Mouse (Mus musculus) lung, postnatal 0 days (tissue): Measurements from ENCODE around the gene Nrxn1. TPM values are rescaled to one million over a fixed set of nuclear protein-coding genes. Genes with fewer than 3 reads are reported as not detected.

Source experiments
- ATAC-seq: fragments of 200-750 bp; cut with Nextera tagmentation; 2 replicates; pipeline ENCODE4 v1.8.0; 2017; ENCODE audit warnings: moderate library complexity
- DNase-seq: peaks from one replicate; pipeline ENCODE4 v3.0.0-alpha.2; 2016; ENCODE audit warnings: low spot score
- H3K27ac ChIP-seq: fragments of 300-500 bp; sonication (generic); 2 replicates; pipeline ENCODE4 v1.5.1; 2014; ENCODE audit warnings: antibody characterized with exemption, mild to moderate bottlenecking, low read length, mixed read lengths
- H3K27me3 ChIP-seq: fragments of 300-500 bp; sonication (generic); replicated peaks from 2 replicates; pipeline ENCODE4 v1.6.1; 2014; ENCODE audit warnings: low read length, mixed read lengths; ENCODE audit not compliant: insufficient read depth
- H3K36me3 ChIP-seq: fragments of 300-500 bp; sonication (generic); 2 replicates; pipeline ENCODE4 v1.6.1; 2014; ENCODE audit warnings: low read length, mixed read lengths; ENCODE audit not compliant: insufficient read depth
- H3K4me1 ChIP-seq: fragments of 300-500 bp; sonication (generic); 2 replicates; pipeline ENCODE4 v1.6.1; 2014; ENCODE audit warnings: antibody characterized with exemption, low read depth, low read length, mixed read lengths; ENCODE audit not compliant: insufficient read depth
- H3K4me2 ChIP-seq: fragments of 300-500 bp; sonication (generic); replicated peaks from 2 replicates; pipeline ENCODE4 v1.6.1; 2014; ENCODE audit warnings: low read depth, mild to moderate bottlenecking, low read length, moderate library complexity, mixed read lengths
- H3K4me3 ChIP-seq: fragments of 300-500 bp; sonication (generic); 2 replicates; pipeline ENCODE4 v1.5.1; 2014; ENCODE audit warnings: low read depth, low read length
- H3K9ac ChIP-seq: fragments of 300-500 bp; sonication (generic); replicated peaks from 2 replicates; pipeline ENCODE4 v1.6.1; 2014; ENCODE audit warnings: low read depth, mild to moderate bottlenecking
- H3K9me3 ChIP-seq: fragments of 300-500 bp; sonication (generic); 2 replicates; pipeline ENCODE4 v1.6.1; 2016; ENCODE audit warnings: low read length, mixed read lengths
- CTCF ChIP-seq: IDR thresholded peaks from 2 replicates; pipeline ENCODE4 v1.5.1; 2016; ENCODE audit warnings: antibody characterized with exemption, mild to moderate bottlenecking
- EP300 ChIP-seq: IDR thresholded peaks from 2 replicates; pipeline ENCODE4 v1.6.1; 2016; ENCODE audit warnings: antibody characterized with exemption, mild to moderate bottlenecking, control low read depth
- WGBS: fragments of 180-500 bp; shearing (Covaris S2); extraction: QIAGEN DNeasy Blood & Tissue Kit; methylation state at CpG from one replicate; pipeline ENCODE4 v1.1.7; 2014; 5-methylcytosine and 5-hydroxymethylcytosine counted together
- polyA plus RNA-seq: library from polyadenylated mRNA; unstranded; fragments of >200 nt; fragmentation: Nextera tagmentation; extraction: Ambion mirVana; gene quantifications from 2 replicates; pipeline ENCODE4 v1.2.1, GENCODE M21; 2015

Nrxn1 gene
- polyA plus RNA-seq, 1 experiment from 2014 or later = 1.3 TPM

DNA sequence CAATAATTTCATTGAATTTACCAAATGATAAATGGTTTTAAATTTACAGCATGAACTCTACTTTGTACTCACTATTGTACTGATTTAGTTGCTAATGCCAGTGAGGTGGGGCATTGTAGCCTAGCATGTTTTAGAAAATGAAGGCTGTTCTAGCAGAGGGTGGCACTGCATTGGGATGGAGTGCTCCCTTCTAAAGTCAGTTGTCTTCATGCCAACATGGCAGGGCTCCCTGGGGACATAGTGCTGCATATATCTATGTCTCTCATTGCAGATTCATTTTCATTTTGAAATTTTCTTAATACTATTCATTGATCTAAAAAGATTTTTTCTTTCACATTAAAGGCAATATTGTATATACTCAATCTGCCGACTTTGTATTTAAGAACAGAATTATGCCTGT is 700.1 kb downstream of the Nrxn1 start:
- 80% methylated on average over 1 of the region's 1 CpGs for WGBS
- Histone ChIP-seq H3K9ac (no peak overlapping the region), H3K4me2 (no peak overlapping the region), H3K9me3 (no peaks in the 10 kb centered on the region), H3K27ac (no peak overlapping the region), H3K4me3 (no peak overlapping the region), H3K36me3 (no peaks in the 10 kb centered on the region), H3K27me3 (no peaks in the 10 kb centered on the region), H3K4me1 (no peaks in the 10 kb centered on the region)
- ATAC-seq = no peak
- no peak for TF ChIP-seq CTCF
- DNase-seq = no peak

GRCm38 (mm10) chr17:90390316-90391212 is 702.3 kb downstream of the Nrxn1 start:
- Histone ChIP-seq H3K36me3 (no peaks in the 10 kb centered on the region), H3K4me3 (no peak overlapping the region), H3K27me3 (no peaks in the 10 kb centered on the region), H3K9ac (no peak overlapping the region), H3K9me3 (no peaks in the 10 kb centered on the region), H3K27ac (no peak overlapping the region), H3K4me2 (no peak overlapping the region), H3K4me1 (no peaks in the 10 kb centered on the region)
- ATAC-seq (no peak), DNase-seq (peak; percentile 14)
- 53% methylated on average over 7 of the region's 7 CpGs for WGBS
- no peak for TF ChIP-seq EP300
- TF ChIP-seq CTCF = no peak

GRCm38 (mm10) chr17:90384856-90385255 is 708.0 kb downstream of the Nrxn1 start:
- H3K4me2 ChIP-seq = no peak overlapping the region
- 59% methylated on average over 2 of the region's 2 CpGs for WGBS

DNA sequence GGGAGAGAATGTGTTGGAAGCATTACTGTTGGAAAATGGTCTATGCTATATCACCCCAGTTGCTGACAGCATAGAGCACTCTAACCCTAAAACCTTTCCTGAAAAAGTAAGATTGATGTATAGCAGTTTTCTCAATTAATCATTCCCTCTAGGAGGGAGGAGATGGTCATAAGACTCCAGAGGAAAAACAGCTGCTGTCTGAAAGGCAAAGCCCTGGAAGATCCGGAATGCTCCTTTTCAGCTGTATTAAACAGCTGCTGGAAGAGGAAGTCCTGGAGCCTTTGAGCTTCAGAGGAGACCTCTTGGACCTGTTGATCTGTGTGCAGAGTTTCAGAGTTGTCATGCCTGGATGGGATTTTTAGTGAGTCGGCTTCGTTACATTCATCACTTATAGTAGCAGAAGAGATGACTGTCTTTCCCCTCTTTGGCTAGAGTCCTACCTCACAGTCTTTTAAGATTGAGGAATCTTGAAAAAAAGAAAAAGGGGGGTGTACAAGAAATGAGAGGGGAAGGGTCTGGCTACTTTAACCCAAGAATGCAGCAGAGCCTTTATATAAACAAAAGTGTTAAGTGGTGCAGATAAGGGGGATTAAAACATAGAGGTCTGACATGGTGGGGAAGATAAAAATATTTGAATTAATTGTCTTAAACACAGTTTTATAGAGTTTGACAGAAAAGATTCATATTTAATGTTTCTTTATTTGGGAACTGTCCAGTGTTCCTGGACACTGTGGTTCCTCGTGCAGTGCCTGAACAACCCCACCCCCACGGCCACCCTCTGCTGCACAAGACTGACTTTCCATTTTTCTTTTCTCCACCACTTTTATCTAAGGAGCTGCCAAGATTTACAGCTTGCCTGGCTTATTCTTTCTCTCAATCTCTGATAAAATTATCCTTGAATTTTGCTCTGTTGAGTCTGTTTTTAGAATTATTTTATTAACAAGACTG is 710.1 kb downstream of the Nrxn1 start:
- no peak for ATAC-seq
- no peak for TF ChIP-seq EP300
- no peak for TF ChIP-seq CTCF
- WGBS = 22% methylated on average over 5 of the region's 5 CpGs

More at GRCm38 (mm10) chr17:90384856-90385255, 708.0 kb downstream of the Nrxn1 start:
- ATAC-seq (no peak), DNase-seq (no peak)
- Histone ChIP-seq H3K4me3 (no peak overlapping the region), H3K27me3 (no peaks in the 10 kb centered on the region), H3K9ac (no peak overlapping the region), H3K9me3 (no peaks in the 10 kb centered on the region), H3K4me1 (no peaks in the 10 kb centered on the region), H3K36me3 (no peaks in the 10 kb centered on the region), H3K27ac (no peak overlapping the region)
- TF ChIP-seq CTCF = no peak
- TF ChIP-seq EP300 = no peak

DNA sequence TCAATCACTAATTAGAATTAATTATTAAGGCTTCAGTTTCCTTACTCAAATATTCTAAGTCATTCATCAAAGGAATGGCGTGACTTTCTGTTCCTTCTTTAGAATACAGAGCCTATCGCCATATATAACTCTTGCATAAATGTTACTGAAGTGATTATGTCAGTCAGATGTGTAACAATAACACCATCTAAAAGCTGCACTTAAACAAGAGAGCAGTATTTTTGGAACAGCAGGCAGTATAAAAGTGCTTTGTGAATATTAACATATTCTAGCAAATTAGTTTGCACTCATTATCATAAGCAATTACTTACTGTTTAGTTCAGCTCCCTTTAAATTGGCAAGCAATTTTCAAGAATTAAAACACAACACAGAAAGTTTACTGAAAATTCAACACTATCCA is 716.3 kb downstream of the Nrxn1 start:
- no peak overlapping the region for H3K4me2 ChIP-seq
- no peaks in the 10 kb centered on the region for H3K9me3 ChIP-seq
- H3K9ac ChIP-seq = no peak overlapping the region
- ATAC-seq = no peak
- WGBS = 85% methylated on average over 2 of the region's 2 CpGs
- H3K27me3 ChIP-seq = no peaks in the 10 kb centered on the region
- no peaks in the 10 kb centered on the region for H3K36me3 ChIP-seq
- H3K4me1 ChIP-seq = no peaks in the 10 kb centered on the region
- no peak for DNase-seq
- H3K4me3 ChIP-seq = no peak overlapping the region
- TF ChIP-seq EP300 (no peak), CTCF (no peak)
- H3K27ac ChIP-seq = no peak overlapping the region

More for the DNA sequence above, 710.1 kb downstream of the Nrxn1 start:
- Histone ChIP-seq H3K27me3 (no peaks in the 10 kb centered on the region), H3K27ac (no peak overlapping the region), H3K4me1 (no peaks in the 10 kb centered on the region), H3K9ac (no peak overlapping the region), H3K4me2 (no peak overlapping the region), H3K36me3 (no peaks in the 10 kb centered on the region), H3K4me3 (no peak overlapping the region), H3K9me3 (no peaks in the 10 kb centered on the region)
- no peak for DNase-seq

GRCm38 (mm10) chr17:90362169-90362568 is 730.7 kb downstream of the Nrxn1 start:
- DNase-seq (no peak), ATAC-seq (no peak)
- no peak overlapping the region for H3K4me2 ChIP-seq
- TF ChIP-seq CTCF = no peak
- H3K27ac ChIP-seq = no peak overlapping the region
- H3K4me3 ChIP-seq = no peak overlapping the region
- no peaks in the 10 kb centered on the region for H3K27me3 ChIP-seq
- no peaks in the 10 kb centered on the region for H3K36me3 ChIP-seq
- 81% methylated on average over 4 of the region's 4 CpGs for WGBS
- no peaks in the 10 kb centered on the region for H3K9me3 ChIP-seq
- H3K4me1 ChIP-seq = no peaks in the 10 kb centered on the region
- H3K9ac ChIP-seq = no peak overlapping the region
